Mouse (Mus musculus): ENCODE data around the gene Shank3. TPM values are rescaled to one million over a fixed set of nuclear protein-coding genes. Genes with fewer than 3 reads are reported as not detected.

Gene Shank3
- total and polyA plus RNA-seq, 2 experiments from 2014 or later = 12.6 to 63.2 TPM

- 39% methylated on average over 4 of the region's 4 CpGs for WGBS
- H3K4me2 ChIP-seq (ENCODE audit: low read depth, low read length, poor library complexity, severe bottlenecking) = no peak overlapping the region
- ATAC-seq (ENCODE audit: low FRiP score) (no peak), DNase-seq (ENCODE audit: low spot score) (no peak)
- H3K4me3 ChIP-seq (ENCODE audit: low read depth, low read length) = peak overlapping the region; percentile 82
- H3K27ac ChIP-seq (ENCODE audit: low read depth, low read length) = no peak overlapping the region
- H3K9me3 ChIP-seq (ENCODE audit: low read length) = no peaks in the 10 kb centered on the region
- no peak for TF ChIP-seq CTCF (IDR thresholded peaks at IDR 0.05)
- no peak overlapping the region for H3K9ac ChIP-seq (replicated peaks; ENCODE audit: low read length, poor library complexity, severe bottlenecking)
- no peaks in the 10 kb centered on the region for H3K27me3 ChIP-seq (ENCODE audit: insufficient read depth, low read length)
- H3K36me3 ChIP-seq (ENCODE audit: insufficient read depth, low read length) = no peaks in the 10 kb centered on the region
- no peaks in the 10 kb centered on the region; the same call in 1 of the 2 replicates for H3K4me1 ChIP-seq (ENCODE audit: insufficient read depth, low read length)
Measured at GRCm38 (mm10) chr15:89497391-89498048, 1.9 kb upstream of the Shank3 start.

DNA sequence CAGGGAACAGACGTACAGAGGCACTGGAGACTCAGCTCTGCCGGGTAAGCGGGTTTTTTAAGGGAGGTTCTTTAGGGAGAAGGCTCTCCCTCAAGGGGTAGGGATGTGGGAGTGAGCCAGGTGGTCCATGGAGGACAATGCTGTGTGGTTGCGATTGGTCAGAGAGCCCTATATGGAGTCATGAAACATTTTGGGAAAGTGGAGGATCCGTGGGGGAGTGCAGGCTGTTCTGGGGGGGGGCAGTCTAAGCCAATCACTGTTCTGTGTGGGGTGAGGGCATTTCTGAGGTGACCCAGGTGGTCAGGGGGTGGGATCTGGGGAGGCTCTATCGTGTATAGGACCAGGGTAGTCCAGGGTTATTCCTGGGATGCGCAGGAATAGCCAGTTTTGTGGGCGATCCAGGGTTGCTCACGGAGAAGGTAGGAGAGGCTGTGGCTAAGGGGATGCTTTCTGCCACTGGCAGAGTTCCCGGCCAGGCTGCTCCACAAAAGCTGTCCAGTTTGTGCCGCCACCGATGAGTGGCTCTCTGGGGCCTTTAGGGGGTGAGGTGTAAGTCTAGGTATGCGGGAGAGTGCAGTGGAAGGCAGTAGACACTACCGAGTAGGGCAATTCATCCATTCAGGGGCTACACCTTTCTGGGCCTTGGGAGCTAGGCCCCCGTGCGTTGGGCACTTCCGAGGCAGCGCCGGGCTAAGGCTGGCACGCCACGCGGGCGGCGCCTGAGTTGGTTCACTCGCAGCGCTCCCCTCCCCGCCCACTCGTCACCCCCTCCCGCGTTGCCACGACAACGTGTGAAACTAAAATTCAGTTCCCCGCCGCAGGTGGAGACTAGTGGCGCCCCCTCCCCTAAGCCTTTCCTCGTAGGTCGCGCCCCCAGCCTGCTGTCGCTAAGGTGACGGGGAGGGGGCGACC lies 1.1 kb upstream of the Shank3 start:
- peak; percentile 30; the same call in 1 of the 2 replicates for TF ChIP-seq CTCF (IDR thresholded peaks at IDR 0.05)
- Histone ChIP-seq H3K9me3 (ENCODE audit: low read length) (no peaks in the 10 kb centered on the region), H3K9ac (replicated peaks; ENCODE audit: low read length, poor library complexity, severe bottlenecking) (peak overlapping the region; percentile 79), H3K4me1 (ENCODE audit: insufficient read depth, low read length) (no peaks in the 10 kb centered on the region; the same call in 1 of the 2 replicates), H3K36me3 (ENCODE audit: insufficient read depth, low read length) (peaks cover 5% of the 10 kb centered on the region), H3K4me2 (ENCODE audit: low read depth, low read length, poor library complexity, severe bottlenecking) (peak overlapping the region; percentile 91), H3K27me3 (ENCODE audit: insufficient read depth, low read length) (no peaks in the 10 kb centered on the region), H3K4me3 (ENCODE audit: low read depth, low read length) (peak overlapping the region; percentile 82), H3K27ac (ENCODE audit: low read depth, low read length) (peak overlapping the region; percentile 86)
- WGBS = 4% methylated on average over 41 of the region's 41 CpGs
- DNase-seq (ENCODE audit: low spot score) (peak; percentile 75), ATAC-seq (ENCODE audit: low FRiP score) (peak; percentile 17)

DNA sequence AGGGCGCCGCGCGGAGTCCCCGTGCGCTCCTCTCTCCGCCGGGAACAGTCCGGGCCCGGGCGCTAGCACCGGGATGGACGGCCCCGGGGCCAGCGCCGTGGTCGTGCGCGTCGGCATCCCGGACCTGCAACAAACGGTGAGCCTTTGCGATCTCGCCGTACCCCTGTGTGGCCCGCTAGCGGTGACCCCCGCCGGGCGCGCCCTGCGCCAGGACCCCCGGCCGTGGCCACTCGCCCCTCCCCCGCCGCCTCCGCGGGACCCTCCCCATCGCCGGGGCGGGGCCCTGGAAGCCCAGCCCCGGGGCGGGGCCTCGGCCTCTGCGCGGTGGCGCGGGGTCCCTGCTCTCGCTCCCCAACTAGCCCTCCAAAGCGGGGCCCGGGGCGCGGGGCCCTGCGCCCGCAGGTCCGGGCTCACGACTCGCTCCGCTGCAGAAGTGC lies 379 bp downstream of the Shank3 start:
- H3K27ac ChIP-seq (ENCODE audit: low read depth, low read length) = peak overlapping the region; percentile 86
- peak; percentile 81 for DNase-seq (ENCODE audit: low spot score)
- H3K27me3 ChIP-seq (ENCODE audit: insufficient read depth, low read length) = no peaks in the 10 kb centered on the region
- H3K4me3 ChIP-seq (ENCODE audit: low read depth, low read length) = peak overlapping the region; percentile 82
- H3K36me3 ChIP-seq (ENCODE audit: insufficient read depth, low read length) = peaks cover 16% of the 10 kb centered on the region
- H3K9me3 ChIP-seq (ENCODE audit: low read length) = no peaks in the 10 kb centered on the region
- 2% methylated on average over 22 of the region's 60 CpGs for WGBS
- H3K9ac ChIP-seq (replicated peaks; ENCODE audit: low read length, poor library complexity, severe bottlenecking) = peak overlapping the region; percentile 79
- peak overlapping the region; percentile 91 for H3K4me2 ChIP-seq (ENCODE audit: low read depth, low read length, poor library complexity, severe bottlenecking)
- ATAC-seq (ENCODE audit: low FRiP score) = peak; percentile 70
- H3K4me1 ChIP-seq (ENCODE audit: insufficient read depth, low read length) = no peaks in the 10 kb centered on the region; the same call in 1 of the 2 replicates
- TF ChIP-seq CTCF (IDR thresholded peaks at IDR 0.05) = no peak

- peak overlapping the region; percentile 86 for H3K27ac ChIP-seq (ENCODE audit: low read depth, low read length)
- WGBS = under 1% methylated on average over 35 of the region's 35 CpGs
- no peaks in the 10 kb centered on the region; the same call in 1 of the 2 replicates for H3K4me1 ChIP-seq (ENCODE audit: insufficient read depth, low read length)
- ATAC-seq (ENCODE audit: low FRiP score) = peak; percentile 44
- no peaks in the 10 kb centered on the region for H3K27me3 ChIP-seq (ENCODE audit: insufficient read depth, low read length)
- H3K36me3 ChIP-seq (ENCODE audit: insufficient read depth, low read length) = peaks cover 16% of the 10 kb centered on the region
- DNase-seq (ENCODE audit: low spot score) = peak; percentile 49
- peak overlapping the region; percentile 79 for H3K9ac ChIP-seq (replicated peaks; ENCODE audit: low read length, poor library complexity, severe bottlenecking)
- H3K4me3 ChIP-seq (ENCODE audit: low read depth, low read length) = peak overlapping the region; percentile 82
- H3K4me2 ChIP-seq (ENCODE audit: low read depth, low read length, poor library complexity, severe bottlenecking) = peak overlapping the region; percentile 91
- no peaks in the 10 kb centered on the region for H3K9me3 ChIP-seq (ENCODE audit: low read length)
- no peak for TF ChIP-seq CTCF (IDR thresholded peaks at IDR 0.05)
Measured at GRCm38 (mm10) chr15:89500221-89500791, 883 bp downstream of the Shank3 start.

GRCm38 (mm10) chr15:89501321-89501720 lies 1.9 kb downstream of the Shank3 start:
- no peak for ATAC-seq (ENCODE audit: low FRiP score)
- no peak for DNase-seq (ENCODE audit: low spot score)
- peak overlapping the region; percentile 91; the same call in 1 of the 2 replicates for H3K4me2 ChIP-seq (ENCODE audit: low read depth, low read length, poor library complexity, severe bottlenecking)
- H3K4me1 ChIP-seq (ENCODE audit: insufficient read depth, low read length) = no peaks in the 10 kb centered on the region; the same call in 1 of the 2 replicates
- H3K9me3 ChIP-seq (ENCODE audit: low read length) = no peaks in the 10 kb centered on the region
- no peaks in the 10 kb centered on the region for H3K27me3 ChIP-seq (ENCODE audit: insufficient read depth, low read length)
- TF ChIP-seq CTCF (IDR thresholded peaks at IDR 0.05) = no peak
- H3K27ac ChIP-seq (ENCODE audit: low read depth, low read length) = no peak overlapping the region
- no peak overlapping the region for H3K4me3 ChIP-seq (ENCODE audit: low read depth, low read length)
- H3K9ac ChIP-seq (replicated peaks; ENCODE audit: low read length, poor library complexity, severe bottlenecking) = no peak overlapping the region
- WGBS = 88% methylated on average over 3 of the region's 3 CpGs
- H3K36me3 ChIP-seq (ENCODE audit: insufficient read depth, low read length) = peaks cover 21% of the 10 kb centered on the region
